Mouse (Mus musculus) thymus, adult 2 months (tissue): ENCODE data around the gene 6030468B19Rik. TPM values are rescaled to one million over a fixed set of nuclear protein-coding genes. Genes with fewer than 3 reads are reported as not detected.

Experiments used
- DNase-seq: peaks from one replicate; pipeline ENCODE4 v3.0.0; 2021
- H3K27ac ChIP-seq: fragments of 200-500 bp; 2 replicates; pipeline ENCODE4 v1.5.1; 2012; ENCODE audit warnings: low read length, control low read depth; ENCODE audit not compliant: control insufficient read depth, insufficient read depth
- H3K27me3 ChIP-seq: fragments of 200-500 bp; 2 replicates; pipeline ENCODE4 v1.6.1; 2012; ENCODE audit warnings: mild to moderate bottlenecking, low read length, moderate library complexity, mixed read lengths; ENCODE audit not compliant: control insufficient read depth, insufficient read depth
- H3K36me3 ChIP-seq: fragments of 200-500 bp; 2 replicates; pipeline ENCODE4 v1.6.1; 2012; ENCODE audit warnings: mild to moderate bottlenecking, low read length, moderate library complexity; ENCODE audit not compliant: control insufficient read depth, insufficient read depth
- H3K4me1 ChIP-seq: fragments of 200-500 bp; replicated peaks from 2 replicates; pipeline ENCODE4 v1.6.1; 2012; ENCODE audit warnings: low read length; ENCODE audit not compliant: control insufficient read depth, insufficient read depth
- H3K4me3 ChIP-seq: fragments of 200-500 bp; 2 replicates; pipeline ENCODE4 v1.5.1; 2012; ENCODE audit warnings: mild to moderate bottlenecking, low read length, control low read depth, moderate library complexity; ENCODE audit not compliant: control insufficient read depth, insufficient read depth
- POLR2A ChIP-seq: fragments of 200-500 bp; IDR thresholded peaks from 2 replicates; pipeline ENCODE4 v1.6.1; 2012; ENCODE audit warnings: mild to moderate bottlenecking, low read length, control low read depth, moderate library complexity; ENCODE audit not compliant: control insufficient read depth, poor library complexity, insufficient read depth; ENCODE audit errors: extremely low read depth
- WGBS: fragments of 180-500 bp; shearing (Covaris S2); methylation state at CpG from one replicate; pipeline ENCODE4 v1.1.7; 2018; 5-methylcytosine and 5-hydroxymethylcytosine counted together
- polyA plus RNA-seq: library from polyadenylated mRNA; depleted of rRNA; stranded (reverse); fragments of >200 nt; gene quantifications from 2 replicates; pipeline ENCODE4 v1.2.3, GENCODE M21; 2012; rRNA removed

Gene 6030468B19Rik
- polyA plus RNA-seq, 1 experiment: 1.7 TPM

DNA sequence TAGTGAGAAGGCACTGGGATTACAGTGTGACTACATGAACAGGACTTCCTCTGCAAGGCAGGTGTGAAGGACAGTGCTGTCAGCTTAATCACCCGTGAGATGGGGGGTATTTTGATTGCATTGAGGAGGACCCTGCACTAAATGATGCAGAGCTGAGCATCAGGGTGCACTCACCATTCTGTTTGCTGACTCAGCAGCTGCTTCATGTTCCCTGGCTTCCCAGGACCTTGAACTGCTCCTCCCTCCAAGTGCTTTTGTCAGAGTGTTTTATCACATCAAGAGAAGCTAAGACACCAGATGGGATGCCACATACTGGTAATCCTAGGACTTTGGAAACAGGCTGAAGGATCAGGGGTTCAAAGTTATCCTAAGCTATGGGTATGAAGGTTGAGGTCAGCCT lies 58.5 kb downstream of the 6030468B19Rik start:
- H3K4me1 ChIP-seq: peaks cover 4% of the 10 kb centered on the region; the same call in 1 of the 2 replicates
- no peak for TF ChIP-seq POLR2A
- no peak overlapping the region for H3K27ac ChIP-seq
- no peaks in the 10 kb centered on the region; the same call in 1 of the 2 replicates for H3K27me3 ChIP-seq
- H3K4me3 ChIP-seq: no peak overlapping the region
- WGBS: 89% methylated on average over 1 of the region's 1 CpGs
- DNase-seq: no peak
- H3K36me3 ChIP-seq: peaks cover 36% of the 10 kb centered on the region; the same call in 1 of the 2 replicates

Other genes starting within 250 kb of the 6030468B19Rik start
- 75.0 and 89.7 TPM in 2 replicates for gene Tnrc6c, start 143.4 kb upstream of the 6030468B19Rik start, polyA plus RNA-seq
- 388 and 467 TPM in 2 replicates for gene Tmc8, start 15.6 kb upstream of the 6030468B19Rik start, polyA plus RNA-seq
- gene Tmc6, start 15.5 kb upstream of the 6030468B19Rik start, polyA plus RNA-seq: 201 and 217 TPM in 2 replicates
- 0.06 TPM in 1 of 2 replicates, not detected in the other for gene Gm20708, start 12.0 kb downstream of the 6030468B19Rik start, polyA plus RNA-seq
- gene Syngr2, start 12.0 kb downstream of the 6030468B19Rik start, polyA plus RNA-seq: 286 and 322 TPM in 2 replicates
- 17.7 and 18.2 TPM in 2 replicates for gene Afmid, start 28.3 kb downstream of the 6030468B19Rik start, polyA plus RNA-seq
- gene Tk1, start 28.4 kb downstream of the 6030468B19Rik start, polyA plus RNA-seq: 130 and 167 TPM in 2 replicates
- gene Birc5, start 51.6 kb downstream of the 6030468B19Rik start, polyA plus RNA-seq: 75.4 and 87.2 TPM in 2 replicates
- 0.05 TPM in 1 of 2 replicates, not detected in the other for gene Tmem235, start 63.1 kb downstream of the 6030468B19Rik start, polyA plus RNA-seq
- gene Tha1, start 75.8 kb downstream of the 6030468B19Rik start, polyA plus RNA-seq: 15.3 and 16.9 TPM in 2 replicates
- gene Socs3, start 172.4 kb downstream of the 6030468B19Rik start, polyA plus RNA-seq: 44.3 and 45.7 TPM in 2 replicates
- 89.1 and 89.5 TPM in 2 replicates for gene Pgs1, start 188.6 kb downstream of the 6030468B19Rik start, polyA plus RNA-seq